Mouse (Mus musculus) heart, embryonic 13.5 days (tissue): ENCODE measurements at regions not wholly inside any gene's neighbourhood (a gene's known extent, or its start where the extent isn't known, plus 50 kb on each side); places are given as distances from the start of the nearest gene placed in this dataset.
"Not testable (repeated sequence)": the region's sequence is repeated elsewhere in the genome, so short reads cannot be mapped to it uniquely, and the experiment has no call there.

Experiments used
- ATAC-seq: fragments of 200-750 bp; cut with Nextera tagmentation; 2 replicates; pipeline ENCODE4 v1.8.0; 2017; ENCODE audit warnings: moderate TSS enrichment; ENCODE audit not compliant: insufficient number of reproducible peaks, low FRiP score, low TSS enrichment; ENCODE audit errors: extremely low read depth
- H3K27ac ChIP-seq: fragments of 300-500 bp; sonication (generic); replicated peaks from 2 replicates; pipeline ENCODE4 v1.5.1; 2015; ENCODE audit warnings: moderate library complexity, mild to moderate bottlenecking, inconsistent platforms
- H3K27me3 ChIP-seq: fragments of 300-500 bp; sonication (generic); replicated peaks from 2 replicates; pipeline ENCODE4 v1.6.1; 2015; ENCODE audit warnings: mild to moderate bottlenecking, inconsistent platforms
- H3K36me3 ChIP-seq: fragments of 300-500 bp; sonication (generic); 2 replicates; pipeline ENCODE4 v1.6.1; 2015; ENCODE audit warnings: mild to moderate bottlenecking, inconsistent platforms
- H3K4me1 ChIP-seq: fragments of 300-500 bp; sonication (generic); 2 replicates; pipeline ENCODE4 v1.6.1; 2015; ENCODE audit warnings: inconsistent platforms
- H3K4me2 ChIP-seq: fragments of 300-500 bp; sonication (generic); 2 replicates; pipeline ENCODE4 v1.6.1; 2015; ENCODE audit warnings: inconsistent platforms, mild to moderate bottlenecking, moderate library complexity
- H3K4me3 ChIP-seq: fragments of 300-500 bp; sonication (generic); 2 replicates; pipeline ENCODE4 v1.5.1; 2015; ENCODE audit warnings: moderate library complexity, mild to moderate bottlenecking, inconsistent platforms
- H3K9ac ChIP-seq: fragments of 300-500 bp; sonication (generic); 2 replicates; pipeline ENCODE4 v1.6.1; 2015; ENCODE audit warnings: inconsistent platforms, mild to moderate bottlenecking, moderate library complexity
- H3K9me3 ChIP-seq: fragments of 300-500 bp; sonication (generic); 2 replicates; pipeline ENCODE4 v1.6.1; 2016; ENCODE audit warnings: inconsistent platforms
- WGBS: fragments of 180-500 bp; shearing (Covaris S2); methylation state at CpG from one replicate; pipeline ENCODE4 v1.1.7; 2015; ENCODE audit warnings: mixed read lengths; 5-methylcytosine and 5-hydroxymethylcytosine counted together

DNA sequence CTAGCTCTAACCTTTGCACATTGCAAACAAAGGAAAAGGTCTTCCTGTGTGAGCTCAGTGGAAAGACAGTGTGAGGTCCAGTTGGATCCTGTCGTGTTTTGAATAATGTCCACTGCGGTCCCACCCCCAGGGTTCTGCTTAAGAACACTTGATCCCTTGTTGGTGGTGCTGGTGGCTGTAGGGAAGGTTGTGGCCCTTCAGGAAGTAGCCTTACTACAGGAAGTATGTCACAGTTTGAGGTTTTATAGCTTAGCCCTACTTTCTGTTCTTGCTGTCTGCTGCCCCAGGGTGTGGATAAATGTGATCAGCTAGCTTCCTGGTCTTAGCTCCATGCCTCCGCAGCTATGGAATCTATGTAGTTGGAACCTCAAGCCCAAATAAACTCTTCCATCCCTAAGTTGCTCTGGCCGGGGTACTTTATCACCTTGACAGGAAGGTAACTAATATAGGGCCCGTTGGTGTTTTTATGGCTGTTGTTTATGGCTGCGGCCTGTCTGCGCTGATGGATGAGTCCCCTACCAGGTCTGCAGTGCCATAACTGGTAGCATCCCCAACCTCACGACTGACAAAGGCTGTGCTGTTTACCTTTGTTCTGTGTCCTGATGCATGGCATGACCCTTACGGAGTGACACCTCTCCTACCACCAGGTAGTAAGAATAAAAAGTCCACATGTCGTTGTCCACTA, 103.1 kb upstream of the Gadl1 start:
- Histone ChIP-seq H3K9ac (no peak overlapping the region), H3K4me1 (no peaks in the 10 kb centered on the region), H3K27ac (no peak overlapping the region), H3K4me3 (no peak overlapping the region), H3K4me2 (no peak overlapping the region), H3K36me3 (no peaks in the 10 kb centered on the region), H3K9me3 (no peaks in the 10 kb centered on the region), H3K27me3 (no peaks in the 10 kb centered on the region)
- no peak for ATAC-seq
- 66% methylated on average over 10 of the region's 10 CpGs for WGBS

DNA sequence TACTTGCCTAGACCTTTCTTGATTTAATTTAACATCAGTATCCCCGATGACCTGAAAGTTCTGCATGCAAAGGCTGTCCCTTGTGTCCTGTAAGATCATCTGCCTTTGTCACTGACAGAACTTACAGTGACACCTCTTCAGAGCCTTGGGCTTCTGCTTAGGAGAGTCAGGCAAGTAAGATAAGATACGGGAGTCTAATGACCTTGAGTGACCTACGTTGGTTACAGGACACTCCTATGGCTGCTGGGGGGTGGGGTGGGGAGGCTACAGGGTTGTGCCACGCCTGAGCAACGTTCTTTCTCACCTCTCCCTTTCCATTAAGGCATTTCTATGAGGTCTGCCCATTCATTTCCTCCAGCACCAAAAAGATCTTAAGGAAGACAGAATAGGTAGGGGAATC, 69.1 kb upstream of the Gadl1 start:
- 21% methylated on average over 5 of the region's 5 CpGs for WGBS

DNA sequence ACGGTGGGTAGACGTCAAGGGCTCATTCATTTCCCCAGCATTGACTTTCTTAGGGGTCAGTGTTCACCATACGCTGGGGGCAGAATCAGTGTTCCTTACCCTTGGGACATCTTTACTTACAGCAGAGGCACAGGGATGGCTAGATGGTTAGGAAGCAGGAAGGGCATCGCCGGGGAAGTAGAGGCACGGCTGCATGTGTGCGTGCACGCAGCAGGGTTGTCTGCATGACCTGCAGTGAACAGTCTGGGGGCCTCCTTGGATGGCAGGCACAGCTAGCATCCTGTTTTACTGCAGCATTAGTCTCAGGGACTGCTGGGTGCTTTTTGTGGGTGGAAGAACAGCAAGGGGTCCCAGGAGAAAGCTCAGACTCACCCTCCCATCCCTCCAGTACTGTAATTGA, 68.5 kb upstream of the Gadl1 start:
- WGBS, result 77% methylated on average over 8 of the region's 8 CpGs
- Histone ChIP-seq H3K27ac (no peak overlapping the region), H3K4me3 (no peak overlapping the region), H3K4me1 (peaks cover 21% of the 10 kb centered on the region), H3K9ac (no peak overlapping the region), H3K27me3 (no peaks in the 10 kb centered on the region), H3K36me3 (no peaks in the 10 kb centered on the region), H3K4me2 (no peak overlapping the region), H3K9me3 (no peaks in the 10 kb centered on the region)
- no peak for ATAC-seq

More for the DNA sequence above, 69.1 kb upstream of the Gadl1 start:
- H3K27ac ChIP-seq, result no peak overlapping the region
- no peaks in the 10 kb centered on the region for H3K9me3 ChIP-seq
- H3K9ac ChIP-seq, result no peak overlapping the region
- no peak for ATAC-seq
- H3K36me3 ChIP-seq, result no peaks in the 10 kb centered on the region
- H3K27me3 ChIP-seq, result no peaks in the 10 kb centered on the region
- H3K4me2 ChIP-seq, result no peak overlapping the region
- peaks cover 21% of the 10 kb centered on the region for H3K4me1 ChIP-seq
- H3K4me3 ChIP-seq, result no peak overlapping the region

DNA sequence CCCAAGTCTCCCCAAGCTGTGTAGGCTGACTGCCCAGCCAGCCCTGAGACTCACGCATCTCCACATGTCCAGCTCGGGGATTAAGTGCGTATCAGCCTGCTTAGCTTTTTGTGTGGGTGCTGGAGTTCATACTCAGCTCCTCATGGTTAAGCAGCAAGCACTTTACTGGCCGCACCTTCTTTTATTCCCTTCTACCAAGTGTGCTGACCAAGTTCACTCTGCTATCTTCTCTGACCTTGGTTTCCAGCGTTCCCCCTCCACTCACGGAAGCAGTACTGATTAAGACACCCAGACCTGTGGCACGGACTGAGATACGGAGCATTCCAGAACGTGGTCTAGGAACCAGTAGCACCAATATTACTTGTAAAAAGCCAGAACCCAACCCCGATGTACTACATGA, 67.6 kb upstream of the Gadl1 start:
- Histone ChIP-seq H3K27ac (no peak overlapping the region; the same call in 1 of the 2 replicates), H3K4me1 (peaks cover 21% of the 10 kb centered on the region), H3K9ac (no peak overlapping the region), H3K4me2 (no peak overlapping the region), H3K4me3 (no peak overlapping the region), H3K27me3 (no peaks in the 10 kb centered on the region), H3K9me3 (no peaks in the 10 kb centered on the region), H3K36me3 (no peaks in the 10 kb centered on the region)
- no peak for ATAC-seq
- WGBS, result 35% methylated on average over 10 of the region's 10 CpGs

DNA sequence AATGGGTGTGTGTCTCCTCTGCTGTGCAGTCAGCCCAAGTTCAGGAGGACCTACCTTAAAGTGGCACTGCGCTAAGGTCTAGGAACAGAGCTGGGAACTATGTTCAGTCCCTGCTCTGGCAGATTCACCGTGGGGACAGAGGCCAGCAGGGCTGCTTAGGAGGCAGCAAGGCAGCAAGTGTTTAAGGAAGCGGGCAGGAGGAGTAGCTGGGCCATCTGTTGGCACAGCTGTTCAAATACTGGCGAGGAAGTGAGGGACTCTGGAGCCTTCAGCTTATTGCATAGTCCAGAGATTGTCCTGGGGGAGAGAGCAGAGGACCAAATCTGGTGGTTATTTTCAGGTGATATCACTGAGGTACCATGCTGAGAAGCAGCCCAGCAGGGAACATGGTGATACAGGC, 64.9 kb upstream of the Gadl1 start:
- Histone ChIP-seq H3K36me3 (no peaks in the 10 kb centered on the region), H3K4me2 (no peak overlapping the region), H3K9me3 (no peaks in the 10 kb centered on the region), H3K27me3 (no peaks in the 10 kb centered on the region), H3K9ac (no peak overlapping the region), H3K27ac (no peak overlapping the region), H3K4me1 (peaks cover 23% of the 10 kb centered on the region), H3K4me3 (no peak overlapping the region)
- ATAC-seq, result no peak
- 65% methylated on average over 4 of the region's 4 CpGs for WGBS

DNA sequence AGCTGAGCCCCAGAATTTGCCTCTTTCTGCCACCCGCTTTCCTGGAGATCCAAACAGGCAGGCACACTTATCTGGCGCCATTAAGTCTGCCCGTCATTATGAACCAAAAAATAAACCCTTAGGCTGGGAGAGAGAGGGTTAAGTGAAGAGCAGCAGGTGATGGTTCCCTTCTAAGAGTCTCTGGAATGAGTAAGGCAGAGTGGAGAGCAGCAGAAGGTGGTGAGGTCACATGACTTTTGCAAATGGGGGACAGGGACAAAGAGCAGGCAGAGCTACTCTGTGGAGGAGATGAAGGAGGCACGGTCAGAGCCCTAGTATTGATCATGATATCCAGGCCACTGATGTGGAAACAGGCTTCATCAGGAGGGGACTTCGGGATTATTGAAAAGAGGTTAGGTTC, 64.2 kb upstream of the Gadl1 start:
- H3K9me3 ChIP-seq, result no peaks in the 10 kb centered on the region
- 69% methylated on average over 5 of the region's 5 CpGs for WGBS

DNA sequence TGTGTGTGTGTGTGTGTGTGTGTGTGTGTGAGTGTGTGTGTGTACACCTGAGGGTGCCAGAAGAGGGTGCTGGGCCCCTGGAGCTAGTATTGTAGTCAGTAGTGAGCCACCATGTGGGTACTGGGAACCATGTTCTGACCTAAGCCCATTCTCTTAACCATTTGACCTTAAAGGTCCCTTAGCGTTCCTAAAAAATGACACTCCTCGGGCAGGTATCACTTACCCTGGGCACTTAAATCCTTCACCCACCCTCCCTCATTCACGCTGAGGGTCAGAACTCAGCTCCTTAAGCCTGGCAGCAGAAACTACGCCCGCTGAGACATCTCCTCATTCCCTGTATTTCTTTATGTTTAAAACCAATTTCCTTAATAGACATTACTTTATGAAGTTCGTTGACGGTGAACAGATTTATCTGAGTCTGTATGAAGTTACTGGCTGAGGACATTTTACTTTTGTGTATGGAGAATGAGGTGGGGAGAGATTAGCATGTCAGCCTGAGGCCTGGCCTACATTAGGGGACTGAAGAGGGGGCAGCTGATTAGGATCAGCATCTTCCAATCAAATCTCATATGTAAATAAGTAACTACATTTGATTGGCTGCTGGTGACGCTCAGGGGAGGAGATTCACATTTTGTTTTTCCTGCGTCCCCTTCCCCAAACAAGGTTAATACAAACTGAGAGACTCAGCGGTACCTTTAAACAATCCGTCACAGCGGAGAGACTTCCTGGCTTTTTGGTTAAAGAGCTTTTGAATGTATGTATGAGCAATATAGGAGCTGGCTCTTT, 61.8 kb upstream of the Gadl1 start:
- Histone ChIP-seq H3K27me3 (no peaks in the 10 kb centered on the region), H3K9ac (no peak overlapping the region), H3K36me3 (no peaks in the 10 kb centered on the region), H3K9me3 (no peaks in the 10 kb centered on the region), H3K4me2 (peak overlapping the region; percentile 43), H3K4me3 (peak overlapping the region; percentile 24), H3K27ac (no peak overlapping the region), H3K4me1 (peaks cover 16% of the 10 kb centered on the region)
- ATAC-seq, result no peak
- WGBS, result 50% methylated on average over 12 of the region's 12 CpGs

More for the DNA sequence above, 64.2 kb upstream of the Gadl1 start:
- Histone ChIP-seq H3K27ac (no peak overlapping the region), H3K36me3 (no peaks in the 10 kb centered on the region), H3K4me1 (peaks cover 20% of the 10 kb centered on the region), H3K27me3 (no peaks in the 10 kb centered on the region), H3K4me2 (no peak overlapping the region), H3K4me3 (no peak overlapping the region), H3K9ac (no peak overlapping the region)
- no peak for ATAC-seq

DNA sequence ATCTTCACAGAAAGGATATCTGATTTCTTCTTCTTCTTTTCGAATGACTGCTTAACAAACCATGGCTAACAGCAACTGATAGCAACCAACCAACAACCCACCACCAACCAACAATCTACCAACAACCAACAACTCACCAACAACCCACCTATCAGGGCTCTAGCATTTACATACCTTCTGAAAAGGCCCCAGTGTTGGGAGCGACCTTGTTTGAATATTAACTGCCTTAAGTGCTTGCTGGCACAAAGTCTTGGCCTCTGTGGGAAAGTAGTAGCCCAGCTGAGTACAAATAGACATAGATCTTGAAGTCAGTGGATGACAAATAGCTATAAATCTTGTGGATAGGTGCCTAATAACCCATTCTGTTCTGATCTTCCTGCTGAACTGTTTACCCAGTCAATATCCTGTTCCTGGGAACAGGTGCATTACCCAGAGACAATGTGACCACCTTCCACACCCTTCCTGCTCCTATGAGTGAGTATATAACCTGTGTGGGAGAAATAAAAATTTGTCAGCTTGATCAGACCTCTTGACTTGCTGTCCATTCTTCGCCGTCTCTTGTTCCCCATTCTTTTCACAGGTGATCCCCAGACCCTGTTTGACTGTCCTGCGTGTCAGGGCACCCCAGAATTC, 55.9 kb upstream of the Gadl1 start:
- not testable (repeated sequence) for H3K27ac ChIP-seq, ATAC-seq, H3K9me3 ChIP-seq, H3K4me3 ChIP-seq, H3K27me3 ChIP-seq, H3K4me2 ChIP-seq, H3K36me3 ChIP-seq, H3K9ac ChIP-seq
- WGBS, result 69% methylated on average over 5 of the region's 5 CpGs
- H3K4me1 ChIP-seq, result peaks cover 14% of the 10 kb centered on the region

DNA sequence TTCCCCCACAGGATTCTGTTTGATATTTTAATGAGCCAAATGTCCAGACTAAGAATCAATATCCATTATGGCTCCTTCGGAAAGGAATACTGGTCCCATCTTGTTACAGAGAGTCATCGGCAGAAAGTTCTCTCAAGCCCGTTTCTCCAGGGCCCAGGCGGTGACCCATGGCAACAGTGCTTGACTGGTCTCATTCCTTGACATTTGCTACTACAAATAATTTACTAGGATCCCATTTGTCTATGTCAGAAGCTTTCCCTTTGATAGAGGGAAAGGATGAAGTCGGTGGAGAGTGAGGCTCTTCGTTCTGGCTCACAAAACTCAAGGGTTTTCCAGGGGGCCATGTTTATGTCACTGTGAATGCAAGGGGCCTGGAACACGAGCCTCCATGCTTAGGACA, 52.0 kb upstream of the Gadl1 start:
- Histone ChIP-seq H3K9me3 (no peaks in the 10 kb centered on the region; the same call in 1 of the 2 replicates), H3K27ac (no peak overlapping the region), H3K4me2 (no peak overlapping the region), H3K27me3 (no peaks in the 10 kb centered on the region), H3K4me3 (no peak overlapping the region), H3K9ac (no peak overlapping the region), H3K36me3 (no peaks in the 10 kb centered on the region), H3K4me1 (no peaks in the 10 kb centered on the region)
- no peak for ATAC-seq
- 77% methylated on average over 7 of the region's 7 CpGs for WGBS

DNA sequence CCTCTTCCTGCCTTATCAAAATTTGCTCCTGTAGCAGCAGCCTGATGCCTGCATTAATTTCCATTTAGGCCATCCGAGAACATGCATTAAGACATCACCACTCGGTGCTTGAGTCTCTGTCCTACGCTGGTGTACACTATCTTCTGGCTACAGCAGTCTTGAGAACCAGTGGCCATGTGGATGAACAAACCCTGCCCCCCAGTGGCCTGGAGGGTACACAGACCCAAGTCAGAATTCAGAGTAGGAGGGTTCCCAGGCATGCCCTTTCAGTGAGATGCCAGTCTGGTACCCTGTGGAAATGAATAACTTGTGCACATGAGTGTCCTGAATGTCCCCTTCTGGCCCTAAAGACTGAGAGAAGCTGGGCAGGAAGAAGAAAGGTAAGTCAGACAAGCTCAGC, 50.4 kb upstream of the Gadl1 start:
- Histone ChIP-seq H3K9ac (no peak overlapping the region), H3K4me1 (no peaks in the 10 kb centered on the region; the same call in 1 of the 2 replicates), H3K9me3 (no peaks in the 10 kb centered on the region; the same call in 1 of the 2 replicates), H3K27ac (no peak overlapping the region), H3K4me3 (no peak overlapping the region), H3K27me3 (no peaks in the 10 kb centered on the region), H3K4me2 (no peak overlapping the region), H3K36me3 (no peaks in the 10 kb centered on the region)
- no peak for ATAC-seq
- 38% methylated on average over 3 of the region's 3 CpGs for WGBS
